Mouse (Mus musculus): ENCODE data around the gene Mmd2. TPM values are rescaled to one million over a fixed set of nuclear protein-coding genes. Genes with fewer than 3 reads are reported as not detected.

The Mmd2 gene
- total and polyA plus RNA-seq, 3 experiments, result not detected

DNA sequence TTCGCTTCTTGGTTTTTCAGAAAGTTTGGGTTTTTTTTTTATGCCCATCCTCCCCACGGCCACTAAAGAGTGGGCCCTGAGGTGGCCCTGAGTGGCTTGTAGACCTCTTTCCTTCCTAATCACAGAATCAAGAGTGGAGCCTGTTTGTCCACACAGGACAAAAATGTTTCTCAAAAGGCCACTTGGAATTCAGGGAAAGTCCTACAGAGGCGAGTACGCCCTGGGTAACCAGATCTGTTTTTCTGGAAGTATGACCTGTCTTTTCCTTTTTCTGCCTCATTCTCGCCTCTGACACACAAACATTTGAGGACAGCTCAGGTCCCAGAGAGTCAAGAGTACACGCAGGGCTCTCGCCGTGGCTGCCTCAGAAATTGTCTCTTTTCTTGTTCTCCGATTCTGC is 59.2 kb downstream of the Mmd2 start:
- Histone ChIP-seq H3K36me3 (ENCODE audit: control insufficient read depth in 1 of 2, insufficient read depth in 2 of 2, low read length in 2 of 2) (no peaks in the 10 kb centered on the region), H3K27me3 (ENCODE audit: control insufficient read depth in 1 of 2, insufficient read depth in 2 of 2, low read length in 2 of 2) (no peaks in the 10 kb centered on the region; a peak in 1 of 4 replicates), H3K79me2 (ENCODE audit: control insufficient read depth, insufficient read depth, low read length, poor library complexity) (no peaks in the 10 kb centered on the region), H3K4me1 (ENCODE audit: control insufficient read depth in 1 of 2, insufficient read depth in 2 of 2, low read length in 2 of 2) (no peaks in the 10 kb centered on the region), H3K4me3 (ENCODE audit: control insufficient read depth in 1 of 2, insufficient read depth in 1 of 2, low read depth in 2 of 2, low read length in 2 of 2) (no peak overlapping the region), H3K9ac (ENCODE audit: control insufficient read depth, low read depth, low read length, poor library complexity, severe bottlenecking) (no peak overlapping the region), H3K9me3 (replicated peaks; ENCODE audit: insufficient read depth, low read length) (no peaks in the 10 kb centered on the region), H3K27ac (ENCODE audit: control insufficient read depth, low read depth, low read length) (no peak overlapping the region)
- no peak for DNase-seq (ENCODE audit: low read depth, low spot score)
- TF ChIP-seq MAZ (IDR thresholded peaks at IDR 0.05; ENCODE audit: low read depth, low read length) (no peak), RCOR1 (IDR thresholded peaks at IDR 0.05; ENCODE audit: low read depth, low read length) (no peak)

DNA sequence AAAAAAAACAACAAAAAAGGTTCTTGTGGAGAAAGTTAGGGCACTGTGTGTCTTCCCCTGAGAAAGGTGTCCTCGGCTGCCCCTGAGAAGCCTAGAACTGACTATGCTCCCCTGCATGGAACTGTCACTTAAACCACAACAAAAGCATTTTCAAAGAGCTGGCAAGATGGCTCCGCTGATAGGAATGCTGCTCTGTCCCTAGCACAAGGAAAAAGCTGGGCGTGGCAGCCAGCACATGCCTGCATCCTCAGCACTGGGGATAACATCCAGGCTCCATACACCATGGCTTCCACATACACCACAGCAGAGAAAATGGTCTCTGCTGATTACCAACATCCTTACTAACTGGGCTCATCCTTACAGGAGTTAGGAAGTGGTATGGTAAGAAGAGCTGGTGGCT is 61.5 kb downstream of the Mmd2 start:
- Histone ChIP-seq H3K9me3 (replicated peaks; ENCODE audit: insufficient read depth, low read length) (no peaks in the 10 kb centered on the region), H3K27ac (ENCODE audit: control insufficient read depth, low read depth, low read length) (no peak overlapping the region), H3K79me2 (ENCODE audit: control insufficient read depth, insufficient read depth, low read length, poor library complexity) (no peaks in the 10 kb centered on the region), H3K4me3 (ENCODE audit: control insufficient read depth in 1 of 2, insufficient read depth in 1 of 2, low read depth in 2 of 2, low read length in 2 of 2) (no peak overlapping the region), H3K9ac (ENCODE audit: control insufficient read depth, low read depth, low read length, poor library complexity, severe bottlenecking) (no peak overlapping the region), H3K36me3 (ENCODE audit: control insufficient read depth in 1 of 2, insufficient read depth in 2 of 2, low read length in 2 of 2) (no peaks in the 10 kb centered on the region), H3K27me3 (ENCODE audit: control insufficient read depth in 1 of 2, insufficient read depth in 2 of 2, low read length in 2 of 2) (no peaks in the 10 kb centered on the region), H3K4me1 (ENCODE audit: control insufficient read depth in 1 of 2, insufficient read depth in 2 of 2, low read length in 2 of 2) (no peaks in the 10 kb centered on the region)
- DNase-seq (ENCODE audit: low read depth, low spot score), result no peak
- TF ChIP-seq NRF1 (IDR thresholded peaks at IDR 0.05; ENCODE audit: insufficient read depth, low read depth, low read length, poor library complexity, severe bottlenecking) (no peak), SIN3A (IDR thresholded peaks at IDR 0.05; ENCODE audit: low read length) (no peak), ZC3H11A (IDR thresholded peaks at IDR 0.05; ENCODE audit: low read depth, low read length) (no peak), BHLHE40 (IDR thresholded peaks at IDR 0.05; ENCODE audit: borderline replicate concordance, low read depth, low read length) (no peak), JUND (IDR thresholded peaks at IDR 0.05; ENCODE audit: low read depth, low read length) (no peak), ZMIZ1 (IDR thresholded peaks at IDR 0.05; ENCODE audit: low read depth, low read length) (no peak), EP300 (IDR thresholded peaks at IDR 0.05; ENCODE audit: low read depth in 1 of 2, low read length in 2 of 2) (no peak), GATA1 (IDR thresholded peaks at IDR 0.05; ENCODE audit: low read depth, low read length) (no peak), HCFC1 (IDR thresholded peaks at IDR 0.05; ENCODE audit: low read depth, low read length) (no peak), MAZ (IDR thresholded peaks at IDR 0.05; ENCODE audit: low read depth, low read length) (no peak), E2F4 (IDR thresholded peaks at IDR 0.05; ENCODE audit: borderline replicate concordance, low read depth, low read length) (no peak), TBP (IDR thresholded peaks at IDR 0.05; ENCODE audit: low read depth, low read length) (no peak), TCF12 (IDR thresholded peaks at IDR 0.05; ENCODE audit: low read depth, low read length) (no peak), MEF2A (IDR thresholded peaks at IDR 0.05; ENCODE audit: extremely low read depth, insufficient replicate concordance, low read depth, low read length, poor library complexity, severe bottlenecking) (no peak)

DNA sequence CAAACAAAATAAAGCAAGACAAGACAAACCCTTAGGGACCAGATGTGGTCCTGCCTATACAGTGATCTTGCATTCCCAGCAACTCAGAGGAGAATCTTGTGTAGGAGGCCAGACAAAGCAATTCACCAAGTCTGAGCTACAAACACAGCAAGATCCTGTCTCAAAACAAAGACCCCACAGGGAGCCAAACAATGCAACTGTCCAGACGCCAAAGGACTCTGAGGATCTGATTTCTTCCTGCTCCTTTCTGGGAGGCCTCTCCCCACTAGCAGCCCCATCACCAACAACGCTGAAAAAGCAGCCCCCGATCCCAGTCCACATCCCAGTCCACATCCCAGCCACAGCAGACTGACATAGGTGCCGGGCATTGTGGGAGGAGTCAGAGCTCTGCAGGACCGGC is 62.3 kb downstream of the Mmd2 start:
- H3K27ac ChIP-seq (ENCODE audit: control insufficient read depth, low read depth, low read length), result no peak overlapping the region
- H3K9me3 ChIP-seq (replicated peaks; ENCODE audit: insufficient read depth, low read length), result no peaks in the 10 kb centered on the region
- H3K9ac ChIP-seq (ENCODE audit: control insufficient read depth, low read depth, low read length, poor library complexity, severe bottlenecking), result no peak overlapping the region
- TF ChIP-seq RAD21 (IDR thresholded peaks at IDR 0.05; ENCODE audit: low read depth, low read length) (no peak), POLR2AphosphoS5 (IDR thresholded peaks at IDR 0.05; ENCODE audit: borderline replicate concordance, low read depth, low read length) (no peak), ETS1 (IDR thresholded peaks at IDR 0.05; ENCODE audit: low read depth, low read length) (no peak), USF2 (IDR thresholded peaks at IDR 0.05; ENCODE audit: borderline replicate concordance in 1 of 2, insufficient read depth in 1 of 2, low read depth in 1 of 2, low read length in 2 of 2) (no peak), MYB (IDR thresholded peaks at IDR 0.05; ENCODE audit: low read depth, low read length) (no peak), ZKSCAN1 (IDR thresholded peaks at IDR 0.05; ENCODE audit: low read depth, low read length) (no peak), POLR2A (IDR thresholded peaks at IDR 0.05; ENCODE audit: control insufficient read depth in 1 of 2, insufficient read depth in 1 of 2, low read depth in 1 of 2, low read length in 2 of 2, poor library complexity in 1 of 2) (no peak), GATA1 (IDR thresholded peaks at IDR 0.05; ENCODE audit: low read depth, low read length) (no peak), NELFE (IDR thresholded peaks at IDR 0.05; ENCODE audit: low read depth, low read length) (no peak), NRF1 (IDR thresholded peaks at IDR 0.05; ENCODE audit: insufficient read depth, low read depth, low read length, poor library complexity, severe bottlenecking) (no peak), TCF12 (IDR thresholded peaks at IDR 0.05; ENCODE audit: low read depth, low read length) (no peak), SIN3A (IDR thresholded peaks at IDR 0.05; ENCODE audit: low read length) (no peak), CHD2 (IDR thresholded peaks at IDR 0.05; ENCODE audit: low read length) (no peak), GABPA (IDR thresholded peaks at IDR 0.05; ENCODE audit: low read depth, low read length) (no peak), MAZ (IDR thresholded peaks at IDR 0.05; ENCODE audit: low read depth, low read length) (no peak), HCFC1 (IDR thresholded peaks at IDR 0.05; ENCODE audit: low read depth, low read length) (no peak)
- H3K36me3 ChIP-seq (ENCODE audit: control insufficient read depth in 1 of 2, insufficient read depth in 2 of 2, low read length in 2 of 2), result no peaks in the 10 kb centered on the region
- no peaks in the 10 kb centered on the region for H3K79me2 ChIP-seq (ENCODE audit: control insufficient read depth, insufficient read depth, low read length, poor library complexity)
- no peaks in the 10 kb centered on the region for H3K27me3 ChIP-seq (ENCODE audit: control insufficient read depth in 1 of 2, insufficient read depth in 2 of 2, low read length in 2 of 2)
- no peak for DNase-seq (ENCODE audit: low read depth, low spot score)
- H3K4me1 ChIP-seq (ENCODE audit: control insufficient read depth in 1 of 2, insufficient read depth in 2 of 2, low read length in 2 of 2), result no peaks in the 10 kb centered on the region
- no peak overlapping the region for H3K4me3 ChIP-seq (ENCODE audit: control insufficient read depth in 1 of 2, insufficient read depth in 1 of 2, low read depth in 2 of 2, low read length in 2 of 2)

Measured in MEL (cell line).